In genomic region chr10:40499314-40500252, GRCm38 (mm10) we compare ENCODE assay signal across 8 mouse cellular contexts.
DNase-seq lines count a peak whose midpoint lies in the region; ATAC-seq and TF ChIP-seq lines count a peak whose summit lies in the region.

No protein-coding gene starts in this region.

- peak; percentile 77 for DNase-seq in embryo, embryonic 10.5 days (ENCODE audit: low spot score)
- peak; percentile 90 for DNase-seq in kidney, adult 9 months
- no peak for DNase-seq in limb, embryonic 10.5 days (ENCODE audit: low spot score)
- DNase-seq in mesoderm, embryonic 11.5 days (ENCODE audit: low read depth, low spot score) = peak; percentile 53
- DNase-seq in gastrocnemius, adult 18-20 months (ENCODE audit: low spot score) = no peak

- 0 out of 2 replicates have a peak overlapping the region, but pooled peaks have one; percentile 5 for H3K4me2 ChIP-seq in heart, embryonic 13.5 days

- peak overlapping the region; percentile 27 for H3K4me3 ChIP-seq in bone marrow, adult 2 months (replicated peaks; ENCODE audit: control insufficient read depth, low read depth, low read length)
- H3K4me3 ChIP-seq in heart, embryonic 13.5 days = no peak overlapping the region
- no peak overlapping the region for H3K4me3 ChIP-seq in limb, embryonic 10.5 days
- peak overlapping the region; percentile 12; the same call in 1 of the 2 replicates for H3K4me3 ChIP-seq in small intestine, adult 2 months (ENCODE audit: low read depth, low read length)

- peak overlapping the region; percentile 78 for H3K27ac ChIP-seq in bone marrow, adult 2 months (ENCODE audit: control insufficient read depth, insufficient read depth, low read depth, low read length, poor library complexity)
- H3K27ac ChIP-seq in heart, embryonic 13.5 days (replicated peaks) = peak overlapping the region; percentile 12; the same call in 1 of the 2 replicates
- H3K27ac ChIP-seq in limb, embryonic 10.5 days = peak overlapping the region; percentile 79
- H3K27ac ChIP-seq in small intestine, adult 2 months (ENCODE audit: insufficient read depth, low read depth, low read length) = peak overlapping the region; percentile 33

- TF ChIP-seq CTCF in bone marrow, adult 2 months (IDR thresholded peaks at IDR 0.05; ENCODE audit: control insufficient read depth, insufficient read depth, low read length) = no peak
- no peak for TF ChIP-seq CTCF in small intestine, adult 2 months (IDR thresholded peaks at IDR 0.05; ENCODE audit: extremely low read depth, insufficient read length, insufficient replicate concordance, low read depth, low read length)

- H3K4me1 ChIP-seq in bone marrow, adult 2 months (ENCODE audit: control insufficient read depth, insufficient read depth, low read length) = peaks cover 9% of the 10 kb centered on the region
- peaks cover 20% of the 10 kb centered on the region for H3K4me1 ChIP-seq in heart, embryonic 13.5 days
- peaks cover 13% of the 10 kb centered on the region for H3K4me1 ChIP-seq in limb, embryonic 10.5 days
- peaks cover 11% of the 10 kb centered on the region; the same call in 1 of the 2 replicates for H3K4me1 ChIP-seq in small intestine, adult 2 months (ENCODE audit: control insufficient read depth, insufficient read depth, insufficient read length, low read length)

- no peaks in the 10 kb centered on the region for H3K36me3 ChIP-seq in heart, embryonic 13.5 days
- H3K36me3 ChIP-seq in limb, embryonic 10.5 days = no peaks in the 10 kb centered on the region
- no peaks in the 10 kb centered on the region for H3K36me3 ChIP-seq in small intestine, adult 2 months (ENCODE audit: control insufficient read depth, insufficient read depth, low read length)

- ATAC-seq in heart, embryonic 13.5 days (ENCODE audit: extremely low read depth, insufficient number of reproducible peaks, low FRiP score, low TSS enrichment) = no peak

- no peaks in the 10 kb centered on the region for H3K9me3 ChIP-seq in heart, embryonic 13.5 days
- no peaks in the 10 kb centered on the region for H3K9me3 ChIP-seq in limb, embryonic 10.5 days (replicated peaks)

- no peak for TF ChIP-seq POLR2A in bone marrow, adult 2 months (IDR thresholded peaks at IDR 0.05; ENCODE audit: borderline replicate concordance, control insufficient read depth, low read depth, low read length)
- no peak for TF ChIP-seq POLR2A in small intestine, adult 2 months (IDR thresholded peaks at IDR 0.05; ENCODE audit: low read depth, low read length)

- H3K27me3 ChIP-seq in heart, embryonic 13.5 days (replicated peaks) = no peaks in the 10 kb centered on the region
- no peaks in the 10 kb centered on the region for H3K27me3 ChIP-seq in limb, embryonic 10.5 days (ENCODE audit: low read depth, poor library complexity, severe bottlenecking)
- no peaks in the 10 kb centered on the region for H3K27me3 ChIP-seq in small intestine, adult 2 months (ENCODE audit: control insufficient read depth, insufficient read depth, low read length)

- no peak overlapping the region for H3K9ac ChIP-seq in heart, embryonic 13.5 days

- WGBS in bone marrow, adult 2 months = 8% methylated on average over 18 of the region's 18 CpGs
- WGBS in heart, embryonic 13.5 days = 39% methylated on average over 18 of the region's 18 CpGs
- WGBS in limb, embryonic 10.5 days = 75% methylated on average over 18 of the region's 18 CpGs
- 21% methylated on average over 18 of the region's 18 CpGs for WGBS in small intestine, adult 2 months

Comparison
In these comparisons a context has a peak if more than half of its experiments do, and no peak if none do; other contexts are left out.
1. H3K27ac ChIP-seq: peak in every context shown above with its lines; median percentile 79 in limb, embryonic 10.5 days; 78 in bone marrow, adult 2 months; 33 in small intestine, adult 2 months; 12 in heart, embryonic 13.5 days.
2. H3K4me3 ChIP-seq: peak in bone marrow, adult 2 months (single experiment) and small intestine, adult 2 months (single experiment); none in heart, embryonic 13.5 days (single experiment) and limb, embryonic 10.5 days (single experiment).
3. DNase-seq: peak in embryo, embryonic 10.5 days (single experiment), kidney, adult 9 months (single experiment) and mesoderm, embryonic 11.5 days (single experiment); none in limb, embryonic 10.5 days (single experiment) and gastrocnemius, adult 18-20 months (single experiment).